Mouse (Mus musculus): ENCODE measurements around the gene Lurap1. TPM values are rescaled to one million over a fixed set of nuclear protein-coding genes. Genes with fewer than 3 reads are reported as not detected.
A peak's percentile ranks its signal among the peaks of the same experiment; 100 is the strongest.

Lurap1 gene
- total RNA-seq (2014; rRNA removed): 5.2 and 5.6 TPM in 2 replicates
- polyA plus RNA-seq (2015; fragmentation: Nextera tagmentation; extraction: Ambion mirVana): 2.4 and 2.6 TPM in 2 replicates

DNA sequence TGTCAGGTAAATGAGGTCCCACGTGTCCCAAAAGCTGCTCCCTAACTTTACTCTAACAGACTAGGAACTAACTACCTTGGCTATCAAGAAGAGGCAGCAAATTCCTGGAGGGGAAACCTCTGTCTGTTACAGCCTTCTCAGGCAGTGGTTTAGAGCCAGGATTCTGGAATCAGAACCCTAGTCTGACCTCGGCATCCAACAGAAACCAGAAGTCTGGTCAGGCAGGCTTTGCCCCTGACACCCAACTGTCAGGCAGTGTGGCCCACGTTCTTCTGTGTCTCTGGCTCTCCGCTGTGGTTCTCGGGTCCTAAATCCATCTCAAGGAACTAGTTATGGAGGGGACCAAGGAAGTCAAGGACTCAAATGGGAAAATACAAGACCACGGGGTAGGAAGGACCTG lies at the start of gene Lurap1:
Lurap1 (minus strand) TSS at position 101 of the 400 bp plus-strand sequence.
- Histone ChIP-seq H3K27me3 (ENCODE audit: insufficient read depth, low read length) (no peaks in the 10 kb centered on the region), H3K4me1 (ENCODE audit: insufficient read depth, low read length) (peaks cover 4% of the 10 kb centered on the region; the same call in 1 of the 2 replicates), H3K4me2 (ENCODE audit: low read depth, low read length, poor library complexity, severe bottlenecking) (peak within 1 kb of the TSS; percentile 53), H3K9ac (replicated peaks; ENCODE audit: low read length, poor library complexity, severe bottlenecking) (peak within 1 kb of the TSS; percentile 82), H3K36me3 (ENCODE audit: insufficient read depth, low read length) (peaks cover 42% of the 10 kb centered on the region), H3K9me3 (ENCODE audit: low read length) (no peaks in the 10 kb centered on the region), H3K4me3 (ENCODE audit: low read depth, low read length) (peak within 1 kb of the TSS; percentile 73), H3K27ac (ENCODE audit: low read depth, low read length) (peak within 1 kb of the TSS; percentile 79)
- TF ChIP-seq CTCF (IDR thresholded peaks at IDR 0.05): no peak
- 79% methylated on average over 6 of the region's 6 CpGs for WGBS
- no peak for ATAC-seq (ENCODE audit: low FRiP score)
- no peak for DNase-seq (ENCODE audit: low spot score)

DNA sequence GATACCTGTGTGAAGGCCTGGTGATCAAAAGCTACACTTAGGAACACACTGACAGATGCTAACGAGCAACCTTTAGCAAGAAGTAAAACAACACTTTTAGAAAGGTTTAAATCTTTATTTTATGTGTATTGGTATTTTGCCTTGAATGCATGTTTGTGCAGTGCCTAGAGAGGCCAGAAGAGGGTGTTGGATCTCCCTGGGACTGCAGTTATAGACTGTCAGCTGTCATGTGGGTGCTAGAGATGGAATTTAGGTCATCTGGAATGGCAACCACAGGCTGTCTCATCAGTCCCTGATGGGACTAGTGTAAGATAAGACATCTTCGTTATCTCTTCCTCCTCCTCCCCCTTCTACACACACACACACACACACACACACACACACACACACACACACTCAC lies 47.3 kb upstream of the Lurap1 start:
- TF ChIP-seq CTCF (IDR thresholded peaks at IDR 0.05): peak; percentile 32
- ATAC-seq (ENCODE audit: low FRiP score) (no peak), DNase-seq (ENCODE audit: low spot score) (no peak)
- Histone ChIP-seq H3K27ac (ENCODE audit: low read depth, low read length) (no peak overlapping the region), H3K4me1 (ENCODE audit: insufficient read depth, low read length) (no peaks in the 10 kb centered on the region), H3K4me3 (ENCODE audit: low read depth, low read length) (no peak overlapping the region), H3K27me3 (ENCODE audit: insufficient read depth, low read length) (no peaks in the 10 kb centered on the region), H3K9ac (replicated peaks; ENCODE audit: low read length, poor library complexity, severe bottlenecking) (no peak overlapping the region), H3K9me3 (ENCODE audit: low read length) (no peaks in the 10 kb centered on the region), H3K4me2 (ENCODE audit: low read depth, low read length, poor library complexity, severe bottlenecking) (no peak overlapping the region), H3K36me3 (ENCODE audit: insufficient read depth, low read length) (no peaks in the 10 kb centered on the region)
- WGBS: 83% methylated on average over 2 of the region's 2 CpGs

DNA sequence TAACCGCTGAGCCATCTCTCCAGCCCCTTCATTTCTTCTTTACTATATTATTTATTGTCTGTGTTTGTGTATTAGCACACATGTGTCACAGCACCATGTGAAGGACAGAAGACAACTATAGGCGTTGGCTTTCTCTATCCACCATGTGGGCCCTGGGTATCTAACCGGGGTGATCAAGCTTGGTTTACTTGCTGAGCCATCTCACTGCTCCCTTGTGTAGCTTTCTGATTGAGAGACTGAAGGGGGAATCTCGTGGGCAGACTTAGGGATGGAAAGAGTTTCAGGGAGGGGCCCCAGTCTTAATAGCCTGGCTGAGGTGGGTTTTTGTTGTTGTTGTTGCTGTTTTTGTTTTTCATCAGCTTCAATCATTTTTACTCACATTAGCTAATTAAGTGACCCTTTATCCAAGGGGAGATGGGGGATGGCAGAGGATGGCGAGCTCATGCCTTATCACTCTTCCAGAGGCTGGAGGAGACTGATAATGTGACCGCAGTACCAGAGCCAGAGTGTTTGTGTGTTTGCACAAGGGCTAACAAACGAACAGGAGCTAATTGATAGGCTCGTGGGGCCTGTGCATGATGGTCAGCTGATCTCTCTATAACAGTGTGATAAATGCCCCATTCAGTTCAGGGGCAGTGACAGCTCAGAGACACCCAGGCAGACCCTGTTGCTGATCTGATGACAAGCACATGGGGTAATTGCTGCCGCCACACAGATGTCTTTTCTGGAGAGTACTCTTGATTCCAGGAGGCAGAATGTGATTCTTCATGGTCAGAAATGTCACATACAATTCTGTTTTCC lies 42.6 kb upstream of the Lurap1 start:
- H3K9ac ChIP-seq (replicated peaks; ENCODE audit: low read length, poor library complexity, severe bottlenecking): no peak overlapping the region
- H3K4me3 ChIP-seq (ENCODE audit: low read depth, low read length): no peak overlapping the region
- 75% methylated on average over 9 of the region's 9 CpGs for WGBS
- H3K9me3 ChIP-seq (ENCODE audit: low read length): no peaks in the 10 kb centered on the region
- H3K4me2 ChIP-seq (ENCODE audit: low read depth, low read length, poor library complexity, severe bottlenecking): no peak overlapping the region
- no peak for ATAC-seq (ENCODE audit: low FRiP score)
- no peak overlapping the region for H3K27ac ChIP-seq (ENCODE audit: low read depth, low read length)
- no peaks in the 10 kb centered on the region for H3K4me1 ChIP-seq (ENCODE audit: insufficient read depth, low read length)
- H3K27me3 ChIP-seq (ENCODE audit: insufficient read depth, low read length): no peaks in the 10 kb centered on the region
- no peaks in the 10 kb centered on the region for H3K36me3 ChIP-seq (ENCODE audit: insufficient read depth, low read length)
- no peak for TF ChIP-seq CTCF (IDR thresholded peaks at IDR 0.05)
- no peak for DNase-seq (ENCODE audit: low spot score)

- no peak overlapping the region for H3K4me2 ChIP-seq (ENCODE audit: low read depth, low read length, poor library complexity, severe bottlenecking)
- H3K9ac ChIP-seq (replicated peaks; ENCODE audit: low read length, poor library complexity, severe bottlenecking): no peak overlapping the region
- no peaks in the 10 kb centered on the region for H3K9me3 ChIP-seq (ENCODE audit: low read length)
- no peaks in the 10 kb centered on the region for H3K36me3 ChIP-seq (ENCODE audit: insufficient read depth, low read length)
- no peak for TF ChIP-seq CTCF (IDR thresholded peaks at IDR 0.05)
- H3K4me3 ChIP-seq (ENCODE audit: low read depth, low read length): no peak overlapping the region
- no peak overlapping the region for H3K27ac ChIP-seq (ENCODE audit: low read depth, low read length)
- DNase-seq (ENCODE audit: low spot score): no peak
- H3K27me3 ChIP-seq (ENCODE audit: insufficient read depth, low read length): no peaks in the 10 kb centered on the region
- ATAC-seq (ENCODE audit: low FRiP score): no peak
- no peaks in the 10 kb centered on the region for H3K4me1 ChIP-seq (ENCODE audit: insufficient read depth, low read length)
- WGBS: 58% methylated on average over 4 of the region's 4 CpGs
Observed at GRCm38 (mm10) chr4:116192286-116192835, 41.2 kb upstream of the Lurap1 start.

- Histone ChIP-seq H3K9me3 (ENCODE audit: low read length) (no peaks in the 10 kb centered on the region), H3K4me1 (ENCODE audit: insufficient read depth, low read length) (0 out of 2 replicates have a peak, but pooled peaks cover 3% of the 10 kb centered on the region), H3K36me3 (ENCODE audit: insufficient read depth, low read length) (no peaks in the 10 kb centered on the region), H3K4me3 (ENCODE audit: low read depth, low read length) (no peak overlapping the region), H3K4me2 (ENCODE audit: low read depth, low read length, poor library complexity, severe bottlenecking) (no peak overlapping the region), H3K9ac (replicated peaks; ENCODE audit: low read length, poor library complexity, severe bottlenecking) (no peak overlapping the region), H3K27me3 (ENCODE audit: insufficient read depth, low read length) (no peaks in the 10 kb centered on the region), H3K27ac (ENCODE audit: low read depth, low read length) (no peak overlapping the region)
- WGBS: 92% methylated on average over 4 of the region's 4 CpGs
- ATAC-seq (ENCODE audit: low FRiP score) (no peak), DNase-seq (ENCODE audit: low spot score) (no peak)
- no peak for TF ChIP-seq CTCF (IDR thresholded peaks at IDR 0.05)
Observed at GRCm38 (mm10) chr4:116185083-116185482, 33.9 kb upstream of the Lurap1 start.

GRCm38 (mm10) chr4:116182745-116183144 lies 31.6 kb upstream of the Lurap1 start:
- WGBS: 1% methylated on average over 12 of the region's 12 CpGs
- H3K4me2 ChIP-seq (ENCODE audit: low read depth, low read length, poor library complexity, severe bottlenecking): peak overlapping the region; percentile 39
- DNase-seq (ENCODE audit: low spot score) (no peak), ATAC-seq (ENCODE audit: low FRiP score) (no peak)
- 0 out of 2 replicates have a peak, but pooled peaks cover 3% of the 10 kb centered on the region for H3K4me1 ChIP-seq (ENCODE audit: insufficient read depth, low read length)
- H3K9me3 ChIP-seq (ENCODE audit: low read length): no peaks in the 10 kb centered on the region
- TF ChIP-seq CTCF (IDR thresholded peaks at IDR 0.05): no peak
- 0 out of 2 replicates have a peak overlapping the region, but pooled peaks have one; percentile 10 for H3K4me3 ChIP-seq (ENCODE audit: low read depth, low read length)
- H3K36me3 ChIP-seq (ENCODE audit: insufficient read depth, low read length): no peaks in the 10 kb centered on the region
- no peak overlapping the region for H3K27ac ChIP-seq (ENCODE audit: low read depth, low read length)
- H3K27me3 ChIP-seq (ENCODE audit: insufficient read depth, low read length): no peaks in the 10 kb centered on the region
- no peak overlapping the region; the same call in 1 of the 2 replicates for H3K9ac ChIP-seq (replicated peaks; ENCODE audit: low read length, poor library complexity, severe bottlenecking)
